Mouse (Mus musculus) CD4-positive, CD25-positive, alpha-beta regulatory T cell (primary cell): ENCODE results near the gene Fzd5. TPM values are rescaled to one million over a fixed set of nuclear protein-coding genes. Genes with fewer than 3 reads are reported as not detected.

Experiments used
- polyA plus RNA-seq: library from polyadenylated mRNA; unstranded; fragments of 100-300 nt; shearing (Covaris generic); gene quantifications from one replicate; pipeline ENCODE4 v1.2.1, GENCODE M21; 2017

Gene Fzd5
- polyA plus RNA-seq = 0.28 TPM

GRCm38 (mm10) chr1:64737502-64738179, at the start of gene Fzd5:
Gene Fzd5, minus strand, starts transcription at chr1:64737751.

DNA sequence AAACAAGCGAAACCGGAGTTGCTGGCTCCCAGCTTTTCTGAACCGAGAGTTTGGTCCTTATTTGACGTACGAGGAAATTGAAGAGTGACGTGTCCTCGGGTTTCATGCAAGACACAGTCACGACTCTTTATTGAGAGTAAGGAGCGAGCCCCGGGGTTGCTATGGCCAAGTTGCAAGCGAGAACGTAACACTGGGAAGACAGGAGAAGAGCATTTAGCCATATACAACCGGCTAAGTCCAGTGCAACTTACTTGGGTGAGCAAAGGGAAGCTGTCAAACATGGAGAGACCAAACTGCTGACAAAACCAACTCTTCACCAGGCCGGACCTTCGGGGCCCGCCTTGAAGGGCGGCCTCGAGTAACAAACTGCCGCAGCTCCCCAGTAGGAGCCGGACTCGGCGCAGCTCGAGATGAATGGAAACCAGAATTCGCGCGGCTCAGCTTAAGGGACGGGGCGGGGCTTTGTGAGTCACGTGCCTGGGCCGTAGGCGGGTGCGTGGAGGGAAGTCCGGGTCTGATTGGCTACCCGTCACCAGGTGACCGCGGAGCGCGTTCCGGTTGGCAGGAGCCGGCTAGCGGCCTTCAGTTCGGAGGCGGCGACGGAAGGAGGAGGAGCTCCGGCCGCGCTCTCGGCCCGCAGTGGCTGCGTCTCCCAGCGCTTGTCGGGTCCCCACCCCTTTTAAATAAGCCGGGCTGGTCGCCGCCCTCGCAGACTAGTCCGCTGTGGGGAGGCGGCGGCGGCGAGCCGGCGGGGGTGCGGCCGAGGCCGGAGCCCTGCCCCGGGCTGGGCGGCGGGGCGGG, 47.1 kb downstream of the Fzd5 start, which contains the start of gene Ccnyl1:
TSS of gene Ccnyl1 (plus strand) at position 243 of the 801 bp plus-strand sequence.

Other genes starting within 250 kb of the Fzd5 start
- 70.8 TPM for gene Creb1, start 205.1 kb downstream of the Fzd5 start, polyA plus RNA-seq
- 24.1 TPM for gene Mettl21a, start 120.5 kb downstream of the Fzd5 start, polyA plus RNA-seq
- gene Ccnyl1, start 47.3 kb downstream of the Fzd5 start, polyA plus RNA-seq = 4.1 TPM
- 4.8 TPM for gene Plekhm3, start 219.1 kb upstream of the Fzd5 start, polyA plus RNA-seq